Comparison of ENCODE assay signal across 16 mouse cellular contexts in genomic region chr2:128388883-128389470, GRCm38 (mm10).
DNase-seq lines count a peak whose midpoint lies in the region; ATAC-seq and TF ChIP-seq lines count a peak whose summit lies in the region.
"Had no signal": no experiment of that assay in that cellular context is flagged by ENCODE, and none has a peak within 500 bp of the region (broad histone marks: within the 10 kb centered on the region; RNA-seq: fewer than 3 reads in every experiment).

No protein-coding gene starts in this region.

- H3K27ac ChIP-seq in embryonic facial prominence, embryonic 13.5 days, result no peak overlapping the region
- H3K27ac ChIP-seq in embryonic facial prominence, embryonic 10.5 days (replicated peaks), result no peak overlapping the region
- H3K27ac ChIP-seq in kidney, embryonic 16.5 days (ENCODE audit: low read length), result no peak overlapping the region
- no peak overlapping the region for H3K27ac ChIP-seq in midbrain, embryonic 11.5 days (ENCODE audit: low read depth, low read length)
- H3K27ac ChIP-seq in midbrain, embryonic 15.5 days, result no peak overlapping the region
- H3K27ac ChIP-seq in limb, embryonic 14.5 days (replicated peaks; ENCODE audit: low read depth, low read length), result no peak overlapping the region
- H3K27ac ChIP-seq in intestine, embryonic 15.5 days, result no peak overlapping the region
- H3K27ac ChIP-seq: embryonic facial prominence, embryonic 15.5 days; heart, adult 2 months; left cerebral cortex, adult 2 months; liver, embryonic 15.5 days had no signal

- no peak for TF ChIP-seq POLR2A in limb, embryonic 14.5 days (IDR thresholded peaks at IDR 0.05; ENCODE audit: borderline replicate concordance, extremely low read depth, insufficient read depth, insufficient read length)

- H3K27me3 ChIP-seq in embryonic facial prominence, embryonic 13.5 days, result peaks cover 24% of the 10 kb centered on the region
- H3K27me3 ChIP-seq in embryonic facial prominence, embryonic 10.5 days (replicated peaks; ENCODE audit: low read depth, poor library complexity, severe bottlenecking), result peaks cover 4% of the 10 kb centered on the region
- H3K27me3 ChIP-seq in kidney, embryonic 16.5 days (ENCODE audit: insufficient read depth, low read length), result no peaks in the 10 kb centered on the region
- H3K27me3 ChIP-seq in midbrain, embryonic 11.5 days (ENCODE audit: control insufficient read depth, insufficient read depth, low read length), result 0 out of 2 replicates have a peak, but pooled peaks cover 1% of the 10 kb centered on the region
- peaks cover 11% of the 10 kb centered on the region for H3K27me3 ChIP-seq in midbrain, embryonic 15.5 days (replicated peaks)
- no peaks in the 10 kb centered on the region for H3K27me3 ChIP-seq in limb, embryonic 14.5 days (ENCODE audit: control insufficient read depth, insufficient read depth, low read length)
- H3K27me3 ChIP-seq in intestine, embryonic 15.5 days (replicated peaks), result no peaks in the 10 kb centered on the region

- no peak for DNase-seq in embryonic facial prominence, embryonic 10.5 days (ENCODE audit: low spot score)
- DNase-seq in kidney, postnatal 36 days, result peak; percentile 53 to 58
- DNase-seq in midbrain, embryonic 11.5 days (ENCODE audit: low spot score, missing footprints), result no peak
- DNase-seq in limb, embryonic 14.5 days (ENCODE audit: low spot score), result peak; percentile 38
- DNase-seq: forebrain, postnatal 0 days; heart, adult 2 months; spleen, adult 18-20 months had no signal

- WGBS in embryonic facial prominence, embryonic 13.5 days, result 22% methylated on average over 7 of the region's 7 CpGs
- WGBS in embryonic facial prominence, embryonic 10.5 days, result 28% methylated on average over 7 of the region's 7 CpGs
- WGBS in kidney, embryonic 16.5 days, result 22% methylated on average over 7 of the region's 7 CpGs
- WGBS in midbrain, embryonic 11.5 days, result 14% methylated on average over 7 of the region's 7 CpGs
- 14% methylated on average over 7 of the region's 7 CpGs for WGBS in midbrain, embryonic 15.5 days
- 26% methylated on average over 7 of the region's 7 CpGs for WGBS in limb, embryonic 14.5 days
- WGBS in intestine, embryonic 15.5 days, result 31% methylated on average over 7 of the region's 7 CpGs

- 0 out of 2 replicates have a peak overlapping the region, but pooled peaks have one; percentile 44 for H3K9ac ChIP-seq in embryonic facial prominence, embryonic 13.5 days
- no peak overlapping the region for H3K9ac ChIP-seq in kidney, embryonic 16.5 days (replicated peaks; ENCODE audit: low read length)
- H3K9ac ChIP-seq in midbrain, embryonic 11.5 days (ENCODE audit: low read length), result peak overlapping the region; percentile 14; the same call in 1 of the 2 replicates
- H3K9ac ChIP-seq in midbrain, embryonic 15.5 days, result no peak overlapping the region
- no peak overlapping the region for H3K9ac ChIP-seq in limb, embryonic 14.5 days (ENCODE audit: low read depth, low read length, severe bottlenecking)
- no peak overlapping the region for H3K9ac ChIP-seq in intestine, embryonic 15.5 days
- H3K9ac ChIP-seq: embryonic facial prominence, embryonic 15.5 days; forebrain, postnatal 0 days; liver, embryonic 15.5 days had no signal

- no peaks in the 10 kb centered on the region for H3K9me3 ChIP-seq in embryonic facial prominence, embryonic 13.5 days
- no peaks in the 10 kb centered on the region for H3K9me3 ChIP-seq in embryonic facial prominence, embryonic 10.5 days
- H3K9me3 ChIP-seq in kidney, embryonic 16.5 days (ENCODE audit: low read length), result no peaks in the 10 kb centered on the region
- H3K9me3 ChIP-seq in midbrain, embryonic 11.5 days (ENCODE audit: control insufficient read depth, low read length), result no peaks in the 10 kb centered on the region
- H3K9me3 ChIP-seq in midbrain, embryonic 15.5 days, result no peaks in the 10 kb centered on the region
- no peaks in the 10 kb centered on the region for H3K9me3 ChIP-seq in limb, embryonic 14.5 days (ENCODE audit: control insufficient read depth, low read length)
- H3K9me3 ChIP-seq in intestine, embryonic 15.5 days, result no peaks in the 10 kb centered on the region
- H3K9me3 ChIP-seq: embryonic facial prominence, embryonic 15.5 days; G1E; liver, embryonic 15.5 days had no signal

- no peaks in the 10 kb centered on the region for H3K36me3 ChIP-seq in embryonic facial prominence, embryonic 13.5 days
- H3K36me3 ChIP-seq in embryonic facial prominence, embryonic 10.5 days (replicated peaks), result no peaks in the 10 kb centered on the region
- no peaks in the 10 kb centered on the region for H3K36me3 ChIP-seq in kidney, embryonic 16.5 days (ENCODE audit: insufficient read depth, low read length)
- no peaks in the 10 kb centered on the region for H3K36me3 ChIP-seq in midbrain, embryonic 11.5 days (ENCODE audit: control insufficient read depth, insufficient read depth, low read length)
- no peaks in the 10 kb centered on the region for H3K36me3 ChIP-seq in midbrain, embryonic 15.5 days (replicated peaks)
- no peaks in the 10 kb centered on the region for H3K36me3 ChIP-seq in limb, embryonic 14.5 days (ENCODE audit: control insufficient read depth, insufficient read depth, low read length)
- no peaks in the 10 kb centered on the region for H3K36me3 ChIP-seq in intestine, embryonic 15.5 days
- H3K36me3 ChIP-seq: embryonic facial prominence, embryonic 15.5 days; G1E; liver, embryonic 15.5 days had no signal

- no peak overlapping the region for H3K4me3 ChIP-seq in embryonic facial prominence, embryonic 13.5 days
- H3K4me3 ChIP-seq in embryonic facial prominence, embryonic 10.5 days, result no peak overlapping the region
- no peak overlapping the region for H3K4me3 ChIP-seq in kidney, embryonic 16.5 days (ENCODE audit: low read length)
- H3K4me3 ChIP-seq in midbrain, embryonic 11.5 days (ENCODE audit: low read depth, low read length), result no peak overlapping the region
- no peak overlapping the region for H3K4me3 ChIP-seq in midbrain, embryonic 15.5 days
- H3K4me3 ChIP-seq in limb, embryonic 14.5 days (replicated peaks; ENCODE audit: low read length), result no peak overlapping the region
- H3K4me3 ChIP-seq in intestine, embryonic 15.5 days (replicated peaks), result no peak overlapping the region
- H3K4me3 ChIP-seq: embryonic facial prominence, embryonic 15.5 days; heart, adult 2 months; left cerebral cortex, adult 2 months; liver, embryonic 15.5 days had no signal

- no peak overlapping the region for H3K4me2 ChIP-seq in embryonic facial prominence, embryonic 13.5 days
- no peak overlapping the region for H3K4me2 ChIP-seq in kidney, embryonic 16.5 days (replicated peaks; ENCODE audit: low read depth, low read length)
- H3K4me2 ChIP-seq in midbrain, embryonic 11.5 days, result no peak overlapping the region
- no peak overlapping the region for H3K4me2 ChIP-seq in midbrain, embryonic 15.5 days
- H3K4me2 ChIP-seq in limb, embryonic 14.5 days (replicated peaks; ENCODE audit: low read depth, low read length, severe bottlenecking), result no peak overlapping the region
- H3K4me2 ChIP-seq in intestine, embryonic 15.5 days (replicated peaks), result no peak overlapping the region
- H3K4me2 ChIP-seq: embryonic facial prominence, embryonic 15.5 days; liver, embryonic 15.5 days had no signal

- ATAC-seq in embryonic facial prominence, embryonic 13.5 days (ENCODE audit: insufficient number of reproducible peaks, insufficient read depth, low FRiP score, low TSS enrichment, low read depth), result no peak
- ATAC-seq in kidney, embryonic 16.5 days (ENCODE audit: low FRiP score, low TSS enrichment), result no peak
- ATAC-seq in midbrain, embryonic 11.5 days (ENCODE audit: low FRiP score), result no peak
- no peak for ATAC-seq in midbrain, embryonic 15.5 days (replicated peaks)
- ATAC-seq in limb, embryonic 14.5 days (ENCODE audit: low FRiP score, low read depth), result no peak
- no peak for ATAC-seq in intestine, embryonic 15.5 days
- ATAC-seq: activated CD4-positive, CD25-positive, alpha-beta regulatory T cell, adult 4 months; forebrain, postnatal 0 days had no signal

- peaks cover 40% of the 10 kb centered on the region for H3K4me1 ChIP-seq in embryonic facial prominence, embryonic 13.5 days
- peaks cover 66% of the 10 kb centered on the region for H3K4me1 ChIP-seq in embryonic facial prominence, embryonic 10.5 days
- peaks cover 37% of the 10 kb centered on the region for H3K4me1 ChIP-seq in kidney, embryonic 16.5 days (ENCODE audit: insufficient read depth, low read length)
- H3K4me1 ChIP-seq in midbrain, embryonic 11.5 days (ENCODE audit: control insufficient read depth, insufficient read depth, low read length), result peaks cover 27% of the 10 kb centered on the region
- H3K4me1 ChIP-seq in midbrain, embryonic 15.5 days, result peaks cover 14% of the 10 kb centered on the region
- H3K4me1 ChIP-seq in limb, embryonic 14.5 days (ENCODE audit: control insufficient read depth, insufficient read depth, low read length), result peaks cover 9% of the 10 kb centered on the region; the same call in 1 of the 2 replicates
- 0 out of 2 replicates have a peak, but pooled peaks cover 6% of the 10 kb centered on the region for H3K4me1 ChIP-seq in intestine, embryonic 15.5 days (replicated peaks)

Comparison
In these comparisons a context has a peak if more than half of its experiments do, and no peak if none do; other contexts are left out.
1. H3K9ac ChIP-seq: peak in embryonic facial prominence, embryonic 13.5 days (single experiment) and midbrain, embryonic 11.5 days (single experiment); none in kidney, embryonic 16.5 days (single experiment), midbrain, embryonic 15.5 days (single experiment), limb, embryonic 14.5 days (single experiment) and intestine, embryonic 15.5 days (single experiment).
2. DNase-seq: peak in kidney, postnatal 36 days (2 of 2) and limb, embryonic 14.5 days (single experiment); none in embryonic facial prominence, embryonic 10.5 days (single experiment) and midbrain, embryonic 11.5 days (single experiment).